Mouse (Mus musculus): ENCODE measurements at regions not wholly inside any gene's neighbourhood (a gene's known extent, or its start where the extent isn't known, plus 50 kb on each side); places are given as distances from the start of the nearest gene placed in this dataset.

GRCm38 (mm10) chr9:41806289-41806621 is 317.8 kb downstream of the Sorl1 start:
- DNase-seq = no peak
- Histone ChIP-seq H3K4me3 (replicated peaks; ENCODE audit: extremely low read depth, low read depth, low read length) (no peak overlapping the region), H3K4me1 (ENCODE audit: control insufficient read depth, insufficient read depth, low read length) (no peaks in the 10 kb centered on the region)
- TF ChIP-seq POLR2A (IDR thresholded peaks at IDR 0.05; ENCODE audit: borderline replicate concordance, extremely low read depth, low read depth, low read length) = no peak
- TF ChIP-seq CTCF (IDR thresholded peaks at IDR 0.05; ENCODE audit: insufficient read depth, low read length) = no peak
- WGBS = 83% methylated on average over 5 of the region's 5 CpGs

DNA sequence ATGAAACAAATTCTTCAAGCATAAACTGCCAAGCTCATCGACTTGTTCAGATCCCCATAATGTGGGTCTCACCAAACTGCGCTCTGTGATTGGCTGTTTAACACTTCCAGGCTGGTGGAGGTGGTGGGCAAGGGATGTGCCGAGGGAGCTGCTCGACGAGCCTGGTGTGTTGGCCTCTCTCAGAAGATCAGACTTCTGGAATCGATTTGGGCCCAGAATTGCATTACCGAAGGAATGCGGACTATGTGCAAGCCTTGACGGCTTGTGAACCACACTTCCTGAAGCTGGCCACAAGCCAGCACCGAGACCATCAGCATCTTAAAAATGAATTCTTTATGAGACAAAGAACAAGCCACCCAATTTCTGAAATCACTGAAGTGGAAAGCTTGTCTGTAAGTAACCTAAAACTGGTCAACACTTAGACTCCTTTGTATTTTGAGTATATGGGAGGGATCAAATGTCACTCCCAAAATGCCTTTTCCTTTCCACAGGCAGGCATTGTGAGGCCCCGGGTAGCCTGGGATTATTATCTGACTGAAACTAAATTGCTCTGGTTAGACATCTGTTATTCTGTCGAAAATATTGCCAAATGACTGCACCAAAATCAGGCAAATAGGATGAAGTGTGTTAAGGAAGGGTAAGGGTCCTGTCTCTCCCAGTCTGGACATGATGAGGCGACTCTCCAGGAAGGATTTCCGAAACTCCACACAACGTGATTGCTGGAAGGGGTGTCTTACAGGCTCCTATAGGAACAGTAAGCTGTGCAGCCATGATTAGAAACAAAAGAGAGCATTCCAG is 318.4 kb downstream of the Sorl1 start:
- peak; percentile 4 for DNase-seq
- no peaks in the 10 kb centered on the region for H3K4me1 ChIP-seq (ENCODE audit: control insufficient read depth, insufficient read depth, low read length)
- 44% methylated on average over 15 of the region's 15 CpGs for WGBS
- no peak overlapping the region for H3K4me3 ChIP-seq (replicated peaks; ENCODE audit: extremely low read depth, low read depth, low read length)
- no peak for TF ChIP-seq CTCF (IDR thresholded peaks at IDR 0.05; ENCODE audit: insufficient read depth, low read length)
- TF ChIP-seq POLR2A (IDR thresholded peaks at IDR 0.05; ENCODE audit: borderline replicate concordance, extremely low read depth, low read depth, low read length) = no peak

- no peak for TF ChIP-seq POLR2A (IDR thresholded peaks at IDR 0.05; ENCODE audit: borderline replicate concordance, extremely low read depth, low read depth, low read length)
- TF ChIP-seq CTCF (IDR thresholded peaks at IDR 0.05; ENCODE audit: insufficient read depth, low read length) = no peak
- no peak for DNase-seq
- Histone ChIP-seq H3K4me1 (ENCODE audit: control insufficient read depth, insufficient read depth, low read length) (no peaks in the 10 kb centered on the region), H3K4me3 (replicated peaks; ENCODE audit: extremely low read depth, low read depth, low read length) (no peak overlapping the region)
- 42% methylated on average over 10 of the region's 10 CpGs for WGBS
Measured at GRCm38 (mm10) chr9:41804711-41805331, 319.3 kb downstream of the Sorl1 start.

DNA sequence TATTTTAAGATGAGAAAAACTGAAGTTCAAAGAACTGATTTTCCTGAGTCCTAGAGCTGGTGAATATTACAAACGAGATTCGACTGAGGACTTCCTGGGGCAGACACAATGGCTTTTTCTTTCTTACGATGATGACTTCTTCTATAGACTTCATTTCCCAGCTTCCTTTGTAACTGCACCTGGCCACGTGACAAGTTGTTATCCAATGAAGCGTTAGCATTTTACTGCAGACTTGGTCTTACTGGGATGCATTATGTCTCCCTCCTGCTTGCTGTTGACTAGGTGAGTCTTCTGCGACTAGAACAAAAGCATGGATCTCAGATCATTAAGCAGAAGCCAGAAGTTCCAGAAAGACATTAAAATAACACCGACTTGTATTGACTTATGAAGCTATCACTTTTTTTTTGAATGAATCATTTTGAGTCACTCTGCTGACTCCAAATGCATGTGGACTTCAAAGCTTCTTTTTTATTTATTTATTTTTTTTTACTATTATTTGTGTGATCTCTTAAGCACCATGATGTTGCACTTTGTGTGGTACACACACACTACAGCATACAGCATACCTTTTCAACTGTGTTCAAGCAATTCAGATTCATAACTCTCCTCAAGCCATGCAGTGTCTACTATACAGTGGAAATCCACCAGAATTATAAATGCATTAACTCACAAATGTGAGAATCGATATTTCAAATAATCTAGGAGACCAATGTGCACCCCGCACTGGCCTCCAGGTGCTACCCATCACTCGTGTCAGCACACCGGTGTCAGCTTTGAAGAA is 320.2 kb downstream of the Sorl1 start:
- Histone ChIP-seq H3K4me1 (ENCODE audit: control insufficient read depth, insufficient read depth, low read length) (no peaks in the 10 kb centered on the region), H3K4me3 (replicated peaks; ENCODE audit: extremely low read depth, low read depth, low read length) (no peak overlapping the region)
- DNase-seq = no peak
- 57% methylated on average over 11 of the region's 11 CpGs for WGBS
- TF ChIP-seq POLR2A (IDR thresholded peaks at IDR 0.05; ENCODE audit: borderline replicate concordance, extremely low read depth, low read depth, low read length) (no peak), CTCF (IDR thresholded peaks at IDR 0.05; ENCODE audit: insufficient read depth, low read length) (no peak)

- Histone ChIP-seq H3K4me3 (replicated peaks; ENCODE audit: extremely low read depth, low read depth, low read length) (no peak overlapping the region), H3K4me1 (ENCODE audit: control insufficient read depth, insufficient read depth, low read length) (no peaks in the 10 kb centered on the region)
- no peak for TF ChIP-seq CTCF (IDR thresholded peaks at IDR 0.05; ENCODE audit: insufficient read depth, low read length)
- no peak for TF ChIP-seq POLR2A (IDR thresholded peaks at IDR 0.05; ENCODE audit: borderline replicate concordance, extremely low read depth, low read depth, low read length)
- 55% methylated on average over 4 of the region's 4 CpGs for WGBS
- DNase-seq = no peak
Measured at GRCm38 (mm10) chr9:41801376-41801775, 322.7 kb downstream of the Sorl1 start.

GRCm38 (mm10) chr9:41792830-41793213 is 331.3 kb downstream of the Sorl1 start:
- TF ChIP-seq POLR2A (IDR thresholded peaks at IDR 0.05; ENCODE audit: borderline replicate concordance, extremely low read depth, low read depth, low read length) (no peak), CTCF (IDR thresholded peaks at IDR 0.05; ENCODE audit: insufficient read depth, low read length) (no peak)
- no peak for DNase-seq
- no peaks in the 10 kb centered on the region for H3K4me1 ChIP-seq (ENCODE audit: control insufficient read depth, insufficient read depth, low read length)
- H3K4me3 ChIP-seq (replicated peaks; ENCODE audit: extremely low read depth, low read depth, low read length) = no peak overlapping the region
- WGBS = 73% methylated on average over 6 of the region's 6 CpGs

GRCm38 (mm10) chr9:41792173-41792829 is 331.8 kb downstream of the Sorl1 start:
- no peaks in the 10 kb centered on the region for H3K4me1 ChIP-seq (ENCODE audit: control insufficient read depth, insufficient read depth, low read length)
- H3K4me3 ChIP-seq (replicated peaks; ENCODE audit: extremely low read depth, low read depth, low read length) = no peak overlapping the region
- no peak for DNase-seq
- WGBS = 71% methylated on average over 4 of the region's 4 CpGs
- TF ChIP-seq POLR2A (IDR thresholded peaks at IDR 0.05; ENCODE audit: borderline replicate concordance, extremely low read depth, low read depth, low read length) = no peak

- DNase-seq = no peak
- 81% methylated on average over 5 of the region's 5 CpGs for WGBS
- Histone ChIP-seq H3K4me1 (ENCODE audit: control insufficient read depth, insufficient read depth, low read length) (no peaks in the 10 kb centered on the region), H3K4me3 (replicated peaks; ENCODE audit: extremely low read depth, low read depth, low read length) (no peak overlapping the region)
- no peak for TF ChIP-seq POLR2A (IDR thresholded peaks at IDR 0.05; ENCODE audit: borderline replicate concordance, extremely low read depth, low read depth, low read length)
- no peak for TF ChIP-seq CTCF (IDR thresholded peaks at IDR 0.05; ENCODE audit: insufficient read depth, low read length)
Measured at GRCm38 (mm10) chr9:41791501-41792172, 332.5 kb downstream of the Sorl1 start.

- WGBS = 37% methylated on average over 3 of the region's 3 CpGs
- no peak overlapping the region for H3K4me3 ChIP-seq (replicated peaks; ENCODE audit: extremely low read depth, low read depth, low read length)
- no peaks in the 10 kb centered on the region for H3K4me1 ChIP-seq (ENCODE audit: control insufficient read depth, insufficient read depth, low read length)
- no peak for DNase-seq
- TF ChIP-seq POLR2A (IDR thresholded peaks at IDR 0.05; ENCODE audit: borderline replicate concordance, extremely low read depth, low read depth, low read length) (no peak), CTCF (IDR thresholded peaks at IDR 0.05; ENCODE audit: insufficient read depth, low read length) (no peak)
Measured at GRCm38 (mm10) chr9:41785131-41785530, 339.0 kb downstream of the Sorl1 start.
